Mouse (Mus musculus) cerebellum, adult 11-12 months (tissue): Measurements from ENCODE around the gene Phf20.

Source experiments
- DNase-seq: peaks from one replicate; pipeline ENCODE4 v3.0.0; 2022

The Phf20 gene

DNA sequence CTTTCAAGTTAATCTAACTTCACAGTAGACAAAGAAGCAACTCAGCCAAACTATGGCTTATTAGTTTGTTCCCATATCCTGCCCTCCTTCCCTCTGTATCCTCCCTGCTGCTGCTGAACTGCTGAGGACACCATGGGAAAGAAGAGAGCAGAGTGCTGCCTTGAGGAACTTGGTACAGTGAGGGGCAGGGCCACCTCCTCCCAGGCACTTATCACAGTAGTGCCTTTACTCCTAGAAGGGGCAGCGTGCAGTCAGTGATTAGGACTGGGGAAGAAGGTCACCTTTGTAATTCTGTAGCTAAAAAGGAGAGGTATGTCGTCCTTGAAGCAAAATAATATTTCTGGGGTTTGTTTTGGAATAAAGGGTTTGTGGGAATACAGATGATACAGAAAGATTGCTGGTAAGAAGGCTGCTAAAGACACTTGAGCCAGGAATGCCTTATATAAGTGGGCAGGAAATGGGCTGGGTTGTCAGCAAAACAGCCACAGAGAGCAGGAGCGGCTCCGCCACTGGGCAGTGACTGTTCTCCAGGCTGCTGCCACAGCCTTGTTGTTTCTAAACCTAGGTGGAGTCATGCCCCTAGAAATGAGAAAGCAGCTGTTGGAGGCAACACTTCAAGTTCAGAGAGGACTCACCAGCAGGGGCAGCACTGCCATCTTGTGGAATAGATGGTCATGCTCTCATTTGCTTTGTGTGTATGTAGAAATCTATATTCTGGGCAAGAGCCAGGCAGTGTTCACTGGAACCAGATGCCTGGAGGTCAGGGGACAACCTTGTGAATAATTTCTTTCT lies 82.2 kb downstream of the Phf20 start:
- DNase-seq: peak; percentile 71

DNA sequence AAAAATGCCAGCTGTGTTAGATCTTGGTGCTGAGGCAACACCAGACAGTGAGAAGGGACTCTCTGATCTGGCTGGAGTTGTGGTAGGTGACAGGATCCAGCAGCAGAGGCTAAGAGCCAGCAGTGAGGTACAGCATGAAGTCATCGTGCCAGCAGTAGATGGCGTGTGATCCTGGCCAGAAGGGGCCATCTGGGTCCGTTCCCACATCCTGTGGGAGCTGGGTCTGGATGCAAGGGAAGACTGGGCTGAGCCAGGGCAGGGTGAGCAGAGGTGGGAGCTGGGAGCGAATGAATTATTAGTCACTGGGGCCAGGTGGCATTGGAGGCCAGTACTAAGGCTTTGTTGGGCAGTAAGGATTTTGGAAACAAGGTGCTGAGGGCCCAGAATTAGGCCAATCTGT lies 85.0 kb downstream of the Phf20 start:
- DNase-seq: peak; percentile 55

GRCm38 (mm10) chr2:156285161-156285560 lies 88.9 kb downstream of the Phf20 start:
- no peak for DNase-seq

- no peak for DNase-seq
Observed at GRCm38 (mm10) chr2:156286733-156287132, 90.5 kb downstream of the Phf20 start.

- DNase-seq: no peak
Observed at GRCm38 (mm10) chr2:156288222-156288621, 92.0 kb downstream of the Phf20 start.

GRCm38 (mm10) chr2:156289552-156290160 lies 93.4 kb downstream of the Phf20 start:
- peak; percentile 82 for DNase-seq

GRCm38 (mm10) chr2:156291998-156292397 lies 95.7 kb downstream of the Phf20 start:
- DNase-seq: no peak

GRCm38 (mm10) chr2:156295601-156296063 lies 99.4 kb downstream of the Phf20 start:
- DNase-seq: no peak

GRCm38 (mm10) chr2:156296190-156296589 lies 99.9 kb downstream of the Phf20 start:
- no peak for DNase-seq

DNA sequence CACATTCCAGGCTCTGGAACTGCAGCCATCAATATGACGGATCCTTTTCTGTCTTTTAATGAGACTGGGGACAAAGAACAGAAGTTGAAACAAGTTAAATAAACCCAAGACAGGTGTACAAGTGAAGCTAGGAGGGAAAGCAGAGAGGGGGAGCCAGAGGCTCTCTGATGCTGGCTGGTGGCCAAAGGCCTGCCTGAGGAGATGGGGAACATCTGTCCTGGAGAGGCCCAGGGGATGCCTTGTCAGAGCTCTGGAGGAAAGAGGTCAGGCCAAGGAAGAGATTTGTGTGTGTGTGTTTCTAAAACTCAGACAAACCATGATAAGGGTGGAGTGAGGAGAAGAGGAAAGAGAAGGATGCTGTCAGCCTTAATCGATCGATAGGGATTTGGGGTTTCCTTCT lies 101.4 kb downstream of the Phf20 start:
- no peak for DNase-seq

- no peak for DNase-seq
Observed at GRCm38 (mm10) chr2:156298458-156298857, 102.2 kb downstream of the Phf20 start.

DNA sequence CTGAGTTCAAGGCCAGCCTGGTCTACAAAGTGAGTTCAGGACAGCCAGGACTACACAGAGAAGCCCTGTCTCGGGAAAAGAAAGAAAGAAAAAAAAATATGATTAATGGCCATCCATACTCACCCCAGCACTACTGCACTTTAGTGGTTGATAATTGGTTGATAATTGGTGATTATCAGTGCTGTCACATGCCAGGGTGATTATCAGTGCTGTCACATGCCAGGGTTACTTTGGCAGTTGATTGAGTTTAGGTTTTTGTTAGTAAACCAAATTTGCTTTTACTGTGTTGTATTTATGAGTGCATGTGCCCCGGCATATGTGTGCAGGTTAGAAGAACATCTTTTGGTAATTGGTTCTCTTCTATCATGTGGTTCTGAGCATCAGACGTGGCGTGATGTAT lies 105.8 kb downstream of the Phf20 start:
- DNase-seq: no peak

- no peak for DNase-seq
Observed at GRCm38 (mm10) chr2:156304351-156304750, 108.1 kb downstream of the Phf20 start.

- no peak for DNase-seq
Observed at GRCm38 (mm10) chr2:156305818-156306217, 109.6 kb downstream of the Phf20 start.

- no peak for DNase-seq
Observed at GRCm38 (mm10) chr2:156307261-156307660, 111.0 kb downstream of the Phf20 start.

DNA sequence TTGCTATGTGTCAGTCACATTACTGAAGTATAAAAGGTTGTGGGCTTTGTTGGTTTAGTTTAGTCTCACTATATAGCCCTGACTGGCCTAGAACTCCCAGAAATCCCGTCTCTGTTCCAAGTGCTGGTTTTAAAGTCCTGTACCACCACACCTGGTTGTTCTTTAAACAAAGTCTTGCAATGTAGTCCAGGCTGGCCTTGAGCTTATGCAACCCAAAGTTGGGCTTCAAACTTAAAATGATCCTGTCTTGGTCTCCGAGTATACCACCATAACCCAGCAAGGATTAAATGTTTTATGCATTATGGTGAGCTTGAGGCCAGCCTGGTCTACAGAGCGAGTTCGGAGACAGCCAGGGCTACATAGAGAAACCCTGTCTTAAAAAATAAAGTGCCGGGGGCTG lies 113.7 kb downstream of the Phf20 start:
- no peak for DNase-seq

- DNase-seq: no peak
Observed at GRCm38 (mm10) chr2:156310455-156310854, 114.2 kb downstream of the Phf20 start.

- no peak for DNase-seq
Observed at GRCm38 (mm10) chr2:156310945-156311344, 114.7 kb downstream of the Phf20 start.

- DNase-seq: no peak
Observed at GRCm38 (mm10) chr2:156311441-156311840, 115.2 kb downstream of the Phf20 start.

DNA sequence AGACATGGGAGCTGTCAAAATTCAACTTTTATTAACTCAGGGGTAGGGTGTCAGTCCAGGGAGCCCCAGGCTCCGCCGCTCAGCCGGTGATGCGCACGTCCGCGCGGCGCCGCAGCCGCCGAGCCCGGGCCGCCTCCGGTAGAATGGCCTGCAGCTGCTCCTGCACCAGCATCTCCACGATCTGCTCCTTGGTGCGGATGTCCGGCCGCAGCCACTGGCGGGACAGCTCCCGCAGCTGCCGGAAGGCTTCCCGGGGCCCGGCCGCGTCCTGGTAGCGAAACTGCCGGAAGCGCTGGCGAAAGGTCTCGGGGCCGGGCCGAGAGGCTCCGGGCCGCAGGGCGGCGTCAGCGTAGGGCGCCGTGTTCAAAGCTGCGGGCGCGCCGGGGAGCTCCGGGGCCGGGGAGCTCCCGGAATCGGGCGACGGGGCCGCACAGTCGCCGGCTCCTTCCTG lies 115.6 kb downstream of the Phf20 start:
- DNase-seq: no peak

DNA sequence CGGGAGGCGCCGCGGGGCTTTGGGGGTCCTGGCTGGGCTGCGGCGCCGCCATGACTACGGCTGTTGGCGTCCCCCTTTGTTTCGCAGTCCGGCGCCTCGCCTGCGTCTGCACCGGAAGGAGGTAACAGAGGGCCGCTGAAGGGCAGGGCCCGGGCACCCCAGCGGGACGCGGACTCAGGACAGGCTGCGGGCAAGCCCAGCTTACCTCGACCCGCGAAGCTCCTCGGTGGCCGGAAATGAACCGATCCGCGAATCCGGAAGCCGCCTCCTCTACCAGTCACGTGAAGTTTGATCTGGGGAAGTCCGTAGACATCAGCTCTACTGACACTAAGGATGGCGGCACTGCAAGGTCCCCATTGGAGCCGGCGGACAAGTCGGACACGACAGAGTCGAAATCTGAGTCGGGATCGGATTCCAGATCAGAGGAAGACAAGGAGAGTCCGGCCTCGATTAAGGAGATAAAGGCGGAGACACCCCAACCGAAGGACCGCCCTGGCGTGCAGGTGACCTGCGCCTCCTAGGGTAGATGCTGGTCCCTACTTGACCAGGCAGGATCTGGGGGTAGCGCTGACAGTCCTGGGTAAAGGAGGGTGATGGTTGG lies 116.1 kb downstream of the Phf20 start, which contains the start of the genes Cnbd2 and Scand1:
TSS of gene Cnbd2 (plus strand) at position 3 of the 601 bp plus-strand sequence.
TSS of gene Scand1 (minus strand) at position 408 of the 601 bp plus-strand sequence.
- DNase-seq: peak; percentile 83

- no peak for DNase-seq
Observed at GRCm38 (mm10) chr2:156313153-156313552, 116.9 kb downstream of the Phf20 start.

DNA sequence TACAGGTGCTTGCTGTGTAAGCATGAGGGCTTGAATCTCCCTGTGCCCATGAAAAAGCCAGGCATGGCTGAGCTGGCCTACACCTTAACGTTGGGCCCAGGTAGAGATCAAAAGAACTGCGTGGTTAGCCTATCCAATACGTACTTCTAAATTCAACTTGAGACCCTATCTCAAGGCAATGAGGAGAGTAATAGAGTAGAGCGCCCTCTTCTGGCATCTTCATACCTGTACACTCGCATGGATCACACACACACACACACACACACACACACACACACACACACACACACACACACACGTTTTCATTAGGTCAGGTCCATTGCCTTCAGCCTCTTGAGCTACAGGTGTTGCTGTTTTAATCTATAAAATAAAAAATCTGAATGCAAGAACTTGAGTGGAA lies 118.5 kb downstream of the Phf20 start:
- no peak for DNase-seq

DNA sequence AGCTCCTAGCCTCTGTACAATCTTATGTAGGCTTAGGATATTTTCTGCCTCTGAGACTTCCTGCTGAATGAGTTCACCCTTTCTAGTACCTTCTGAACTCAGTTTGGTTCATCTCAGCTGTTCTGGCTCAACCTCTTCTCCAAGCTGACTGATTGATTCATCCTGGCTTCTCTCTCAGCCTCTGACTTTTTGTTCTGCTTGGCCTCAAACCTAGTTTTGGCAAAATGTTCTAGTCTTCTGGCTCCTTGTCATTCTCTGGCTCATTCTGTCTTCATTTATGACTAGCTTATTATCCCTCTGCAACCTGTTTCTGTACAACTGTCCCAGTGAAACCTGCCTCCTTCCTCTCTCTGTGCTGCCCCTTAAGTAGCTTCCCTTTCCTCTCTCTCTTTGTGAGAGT lies 122.2 kb downstream of the Phf20 start:
- DNase-seq: no peak
